Mouse (Mus musculus): ENCODE measurements around the gene 4930404N11Rik.

DNA sequence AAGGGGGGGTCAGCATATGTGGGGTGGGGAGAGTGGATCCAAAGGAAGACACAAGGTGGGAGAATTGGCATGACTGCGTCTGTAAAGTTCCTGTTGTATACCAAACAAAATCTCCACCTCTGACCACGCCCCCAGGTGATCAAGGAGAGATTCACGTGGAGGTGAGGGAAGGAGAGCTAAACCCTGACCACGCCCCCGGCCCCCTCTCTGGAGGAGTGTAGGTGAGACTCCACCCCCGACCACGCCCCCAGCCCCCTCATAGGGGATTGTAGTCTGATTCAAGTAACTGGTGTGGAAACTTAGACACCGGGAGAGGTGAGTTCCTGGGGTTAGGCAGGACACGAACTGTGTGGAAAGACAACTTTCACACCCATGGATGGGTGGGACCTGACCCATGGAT lies 38.5 kb upstream of the 4930404N11Rik start:
- TF ChIP-seq CTCF (IDR thresholded peaks at IDR 0.05; ENCODE audit: low read depth, low read length), result no peak
- TF ChIP-seq POLR2AphosphoS5 (IDR thresholded peaks at IDR 0.05; ENCODE audit: insufficient replicate concordance, low read depth, low read length), result no peak
- TF ChIP-seq GATA1 (IDR thresholded peaks at IDR 0.05; ENCODE audit: borderline replicate concordance, low read length), result no peak
- no peak for TF ChIP-seq GATA2 (IDR thresholded peaks at IDR 0.05; ENCODE audit: borderline replicate concordance, low read depth, low read length)
- no peak for TF ChIP-seq TAL1 (conservative IDR thresholded peaks at IDR 0.05; ENCODE audit: low read depth, low read length)
